In genomic region chr12:31307756-31308155, GRCm38 (mm10) we compare ENCODE assay signal across 21 mouse cellular contexts. TPM values are rescaled to one million over a fixed set of nuclear protein-coding genes. Genes with fewer than 3 reads are reported as not detected.
"Had no signal": no experiment of that assay in that cellular context is flagged by ENCODE, and none has a peak within 500 bp of the region (broad histone marks: within the 10 kb centered on the region; RNA-seq: fewer than 3 reads in every experiment).

No protein-coding gene starts in this region.

- H3K9me3 ChIP-seq: heart, embryonic 13.5 days; heart, embryonic 15.5 days; hindbrain, embryonic 13.5 days; hindbrain, embryonic 15.5 days; limb, embryonic 13.5 days; limb, embryonic 15.5 days; liver, embryonic 12.5 days had no signal

- H3K27ac ChIP-seq: heart, adult 2 months; hindbrain, embryonic 13.5 days; hindbrain, embryonic 15.5 days; hindbrain, postnatal 0 days; limb, embryonic 13.5 days; limb, embryonic 15.5 days; liver, embryonic 12.5 days; liver, embryonic 14.5 days had no signal

- DNase-seq: gastrocnemius, postnatal 14 days; gastrocnemius, postnatal 36 days; kidney, adult 11 months; kidney, adult 2 months; kidney, postnatal 14 days; kidney, postnatal 36 days; layer of hippocampus, adult 9-11 months; layer of hippocampus, postnatal 36 days had no signal

- ATAC-seq: intestine, embryonic 16.5 days; liver, embryonic 12.5 days had no signal

- H3K4me3 ChIP-seq: heart, adult 2 months; heart, embryonic 13.5 days; heart, embryonic 15.5 days; hindbrain, embryonic 13.5 days; hindbrain, embryonic 15.5 days; limb, embryonic 13.5 days; limb, embryonic 15.5 days; liver, embryonic 12.5 days had no signal

- H3K27me3 ChIP-seq: heart, embryonic 13.5 days; heart, embryonic 15.5 days; hindbrain, embryonic 13.5 days; hindbrain, embryonic 15.5 days; limb, embryonic 13.5 days; limb, embryonic 15.5 days; liver, embryonic 12.5 days had no signal

- H3K4me1 ChIP-seq: limb, embryonic 13.5 days; liver, embryonic 12.5 days had no signal

- H3K4me2 ChIP-seq: heart, embryonic 11.5 days; heart, embryonic 13.5 days; heart, embryonic 15.5 days; hindbrain, embryonic 13.5 days; hindbrain, embryonic 15.5 days; limb, embryonic 13.5 days; limb, embryonic 15.5 days; liver, embryonic 12.5 days had no signal

- H3K9ac ChIP-seq: heart, embryonic 13.5 days; heart, embryonic 15.5 days; hindbrain, embryonic 13.5 days; hindbrain, embryonic 15.5 days; limb, embryonic 13.5 days; limb, embryonic 15.5 days; liver, embryonic 12.5 days; liver, embryonic 14.5 days had no signal

- H3K36me3 ChIP-seq: hindbrain, embryonic 13.5 days; hindbrain, embryonic 15.5 days had no signal

RNA-seq across cellular contexts. Expression of gene Lamb1, which starts 42.7 kb away (rescaled TPM):
- total RNA-seq: hematopoietic stem cell, adult 5-6 weeks had no signal
